Mouse (Mus musculus) hindbrain, embryonic 12.5 days (tissue): Measurements from ENCODE around the gene Mpped2. TPM values are rescaled to one million over a fixed set of nuclear protein-coding genes. Genes with fewer than 3 reads are reported as not detected.

ENCODE experiments used
- ATAC-seq: fragments of 200-750 bp; cut with Nextera tagmentation; 2 replicates; pipeline ENCODE4 v1.8.0; 2017; ENCODE audit warnings: moderate TSS enrichment; ENCODE audit not compliant: low FRiP score
- H3K27ac ChIP-seq: fragments of 300-500 bp; sonication (generic); 2 replicates; pipeline ENCODE4 v1.5.1; 2016; ENCODE audit warnings: mild to moderate bottlenecking
- H3K27me3 ChIP-seq: fragments of 300-500 bp; sonication (generic); 2 replicates; pipeline ENCODE4 v1.6.1; 2016; ENCODE audit warnings: mild to moderate bottlenecking
- H3K36me3 ChIP-seq: fragments of 300-500 bp; sonication (generic); 2 replicates; pipeline ENCODE4 v1.6.1; 2016; ENCODE audit warnings: mild to moderate bottlenecking
- H3K4me1 ChIP-seq: fragments of 300-500 bp; sonication (generic); 2 replicates; pipeline ENCODE4 v1.6.1; 2016
- H3K4me2 ChIP-seq: fragments of 300-500 bp; sonication (generic); replicated peaks from 2 replicates; pipeline ENCODE4 v1.6.1; 2016; ENCODE audit warnings: mild to moderate bottlenecking
- H3K4me3 ChIP-seq: fragments of 300-500 bp; sonication (generic); 2 replicates; pipeline ENCODE4 v1.5.1; 2016; ENCODE audit warnings: mild to moderate bottlenecking
- H3K9ac ChIP-seq: fragments of 300-500 bp; sonication (generic); 2 replicates; pipeline ENCODE4 v1.6.1; 2016; ENCODE audit warnings: mild to moderate bottlenecking, moderate library complexity
- H3K9me3 ChIP-seq: fragments of 300-500 bp; sonication (generic); replicated peaks from 2 replicates; pipeline ENCODE4 v1.6.1; 2016; ENCODE audit warnings: mild to moderate bottlenecking
- WGBS: fragments of 180-500 bp; shearing (Covaris S2); methylation state at CpG from one replicate; pipeline ENCODE4 v1.1.7; 2016; 5-methylcytosine and 5-hydroxymethylcytosine counted together
- polyA plus RNA-seq: library from polyadenylated mRNA; unstranded; fragments of >200 nt; fragmentation: Nextera tagmentation; extraction: Ambion mirVana; gene quantifications from 2 replicates; pipeline ENCODE4 v1.2.1, GENCODE M21; 2016

Mpped2 gene
- polyA plus RNA-seq, 1 experiment from 2014 or later = 84.2 TPM

DNA sequence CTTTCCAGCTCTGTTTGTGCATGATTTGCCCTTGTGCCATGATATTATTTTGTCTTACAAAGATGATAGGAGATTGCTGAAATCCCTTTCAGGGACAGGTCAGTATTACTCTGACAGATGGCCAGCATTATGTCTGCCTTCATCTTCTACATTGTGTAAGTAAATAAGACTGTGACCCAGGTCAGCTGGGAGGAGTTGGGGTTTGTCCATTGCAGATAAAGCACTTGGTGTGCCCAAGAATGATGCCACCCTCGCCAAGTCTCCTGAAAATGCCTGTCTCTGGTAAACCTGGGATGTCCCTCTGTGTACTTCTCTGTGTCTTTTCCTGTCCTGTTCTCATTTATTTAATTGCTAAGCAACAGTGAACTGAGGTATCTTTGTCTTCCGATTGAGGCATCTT, 177.8 kb downstream of the Mpped2 start:
- Histone ChIP-seq H3K9me3 (no peaks in the 10 kb centered on the region), H3K4me1 (no peaks in the 10 kb centered on the region; the same call in 1 of the 2 replicates), H3K36me3 (peaks cover 5% of the 10 kb centered on the region), H3K27ac (no peak overlapping the region), H3K4me2 (no peak overlapping the region), H3K9ac (no peak overlapping the region), H3K4me3 (no peak overlapping the region), H3K27me3 (no peaks in the 10 kb centered on the region)
- no peak for ATAC-seq
- WGBS = 96% methylated on average over 2 of the region's 2 CpGs

DNA sequence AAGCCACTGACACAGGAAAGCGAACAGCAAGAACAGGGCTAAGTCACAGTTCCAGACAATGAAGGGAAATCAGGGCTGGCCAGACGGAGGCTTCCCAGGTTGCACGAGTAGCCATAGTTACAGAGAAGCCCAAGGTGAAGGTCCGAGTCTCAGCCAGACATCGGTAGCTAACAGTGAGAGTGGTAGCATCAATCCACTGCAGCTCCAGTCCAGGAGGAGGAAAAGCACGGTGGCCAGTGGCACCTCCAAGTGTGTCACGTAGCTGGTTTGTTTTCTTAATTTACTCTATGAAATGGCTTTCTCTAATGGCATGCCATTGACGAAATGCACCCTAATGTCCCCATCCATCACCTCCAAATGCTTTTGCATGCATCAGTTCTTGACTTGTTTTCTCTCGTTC, 180.1 kb downstream of the Mpped2 start:
- Histone ChIP-seq H3K27ac (no peak overlapping the region), H3K4me1 (no peaks in the 10 kb centered on the region; the same call in 1 of the 2 replicates), H3K4me3 (no peak overlapping the region), H3K4me2 (no peak overlapping the region), H3K27me3 (no peaks in the 10 kb centered on the region), H3K36me3 (peaks cover 5% of the 10 kb centered on the region), H3K9ac (no peak overlapping the region), H3K9me3 (no peaks in the 10 kb centered on the region)
- 71% methylated on average over 9 of the region's 9 CpGs for WGBS
- no peak for ATAC-seq

DNA sequence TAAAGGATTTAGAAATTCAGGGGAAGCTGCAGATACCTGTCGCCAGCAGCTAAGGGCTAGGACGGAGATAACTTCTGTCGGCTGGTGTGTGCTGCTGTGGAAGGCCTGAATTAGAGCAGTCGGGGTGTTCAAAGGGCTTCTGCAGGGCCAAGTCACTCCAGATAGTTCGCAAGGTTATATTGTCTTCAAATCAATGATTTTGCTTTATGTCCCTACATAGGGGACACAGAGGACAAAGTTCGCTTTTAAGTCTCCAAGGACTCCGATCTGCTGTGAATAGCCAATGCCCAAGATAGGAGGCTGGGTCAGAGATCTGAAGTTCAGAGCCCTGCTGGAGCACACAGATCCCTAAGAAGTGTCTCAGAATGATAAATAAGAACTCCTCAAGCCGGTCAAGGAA, 190.3 kb downstream of the Mpped2 start:
- no peak overlapping the region for H3K4me3 ChIP-seq
- no peaks in the 10 kb centered on the region for H3K27me3 ChIP-seq
- no peak overlapping the region for H3K27ac ChIP-seq
- no peak overlapping the region for H3K9ac ChIP-seq
- H3K9me3 ChIP-seq = no peaks in the 10 kb centered on the region
- H3K4me1 ChIP-seq = no peaks in the 10 kb centered on the region
- 77% methylated on average over 8 of the region's 8 CpGs for WGBS
- no peaks in the 10 kb centered on the region for H3K36me3 ChIP-seq
- no peak overlapping the region for H3K4me2 ChIP-seq
- no peak for ATAC-seq

DNA sequence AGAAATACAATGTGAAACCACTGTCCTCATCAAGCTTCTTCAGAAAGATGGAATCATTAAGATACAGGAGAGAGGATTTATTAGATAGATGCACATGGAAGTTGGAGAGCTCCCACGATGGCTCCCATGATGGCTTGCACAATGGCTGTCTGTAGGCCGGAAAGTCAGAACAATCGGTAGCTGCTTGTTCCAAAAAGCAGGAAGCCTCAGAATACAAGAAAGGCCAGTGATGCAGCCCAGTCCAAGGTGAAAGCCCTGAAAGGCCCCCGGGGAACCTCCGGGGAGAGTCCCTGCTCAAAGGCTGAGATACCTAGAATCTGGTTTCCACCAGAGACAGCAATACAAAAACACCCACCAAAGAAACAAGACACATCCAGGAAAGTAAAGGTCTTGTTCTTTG, 195.1 kb downstream of the Mpped2 start:
- no peak overlapping the region for H3K4me3 ChIP-seq

GRCm38 (mm10) chr2:106889297-106890000, 196.4 kb downstream of the Mpped2 start:
- Histone ChIP-seq H3K36me3 (no peaks in the 10 kb centered on the region), H3K9ac (no peak overlapping the region), H3K4me1 (peaks cover 9% of the 10 kb centered on the region; the same call in 1 of the 2 replicates), H3K4me3 (no peak overlapping the region), H3K9me3 (no peaks in the 10 kb centered on the region), H3K4me2 (no peak overlapping the region), H3K27me3 (no peaks in the 10 kb centered on the region), H3K27ac (no peak overlapping the region)
- no peak for ATAC-seq
- 20% methylated on average over 3 of the region's 3 CpGs for WGBS

More for the DNA sequence above, 195.1 kb downstream of the Mpped2 start:
- Histone ChIP-seq H3K9ac (no peak overlapping the region), H3K9me3 (no peaks in the 10 kb centered on the region), H3K4me2 (no peak overlapping the region), H3K36me3 (no peaks in the 10 kb centered on the region), H3K4me1 (peaks cover 9% of the 10 kb centered on the region; the same call in 1 of the 2 replicates), H3K27me3 (no peaks in the 10 kb centered on the region), H3K27ac (no peak overlapping the region)
- no peak for ATAC-seq
- 92% methylated on average over 5 of the region's 5 CpGs for WGBS

- Histone ChIP-seq H3K4me1 (peaks cover 17% of the 10 kb centered on the region), H3K4me2 (no peak overlapping the region), H3K4me3 (no peak overlapping the region), H3K36me3 (no peaks in the 10 kb centered on the region), H3K9me3 (no peaks in the 10 kb centered on the region), H3K27ac (no peak overlapping the region), H3K9ac (no peak overlapping the region), H3K27me3 (no peaks in the 10 kb centered on the region)
- ATAC-seq = no peak
- WGBS = 38% methylated on average over 3 of the region's 3 CpGs
Measured at GRCm38 (mm10) chr2:106893376-106893775, 200.3 kb downstream of the Mpped2 start.

GRCm38 (mm10) chr2:106895326-106896023, 202.4 kb downstream of the Mpped2 start:
- no peaks in the 10 kb centered on the region for H3K9me3 ChIP-seq

GRCm38 (mm10) chr2:106896024-106896384, 202.9 kb downstream of the Mpped2 start:
- H3K36me3 ChIP-seq = no peaks in the 10 kb centered on the region
- 0 out of 2 replicates have a peak overlapping the region, but pooled peaks have one; percentile 23 for H3K27ac ChIP-seq
- WGBS = 33% methylated on average over 4 of the region's 4 CpGs
- no peak overlapping the region for H3K4me2 ChIP-seq
- H3K4me3 ChIP-seq = no peak overlapping the region
- no peaks in the 10 kb centered on the region for H3K27me3 ChIP-seq
- H3K9ac ChIP-seq = no peak overlapping the region
- no peaks in the 10 kb centered on the region for H3K9me3 ChIP-seq
- ATAC-seq = peak; percentile 35; the same call in 1 of the 2 replicates
- H3K4me1 ChIP-seq = peaks cover 8% of the 10 kb centered on the region

More at GRCm38 (mm10) chr2:106895326-106896023, 202.4 kb downstream of the Mpped2 start:
- no peaks in the 10 kb centered on the region for H3K36me3 ChIP-seq
- peaks cover 8% of the 10 kb centered on the region for H3K4me1 ChIP-seq
- WGBS = 15% methylated on average over 11 of the region's 11 CpGs
- H3K9ac ChIP-seq = no peak overlapping the region
- no peak overlapping the region for H3K4me2 ChIP-seq
- H3K4me3 ChIP-seq = no peak overlapping the region
- H3K27ac ChIP-seq = peak overlapping the region; percentile 23; the same call in 1 of the 2 replicates
- ATAC-seq = peak; percentile 79
- H3K27me3 ChIP-seq = no peaks in the 10 kb centered on the region

- no peak overlapping the region for H3K4me3 ChIP-seq
- no peaks in the 10 kb centered on the region for H3K36me3 ChIP-seq
- no peak overlapping the region for H3K27ac ChIP-seq
- H3K27me3 ChIP-seq = no peaks in the 10 kb centered on the region
- 70% methylated on average over 6 of the region's 6 CpGs for WGBS
- no peak overlapping the region for H3K9ac ChIP-seq
- H3K9me3 ChIP-seq = no peaks in the 10 kb centered on the region
- no peaks in the 10 kb centered on the region for H3K4me1 ChIP-seq
- H3K4me2 ChIP-seq = no peak overlapping the region
- ATAC-seq = no peak
Measured at GRCm38 (mm10) chr2:106911951-106912480, 218.9 kb downstream of the Mpped2 start.
